In genomic region chr5:19501005-19501404, GRCm38 (mm10) we compare ENCODE assay signal across 25 mouse cellular contexts.
DNase-seq lines count a peak whose midpoint lies in the region; ATAC-seq and TF ChIP-seq lines count a peak whose summit lies in the region.
"Had no signal": no experiment of that assay in that cellular context is flagged by ENCODE, and none has a peak within 500 bp of the region (broad histone marks: within the 10 kb centered on the region; RNA-seq: fewer than 3 reads in every experiment).

No protein-coding gene starts in this region.

- TF ChIP-seq POLR2A in brain, embryonic 14.5 days (IDR thresholded peaks at IDR 0.05; ENCODE audit: borderline replicate concordance, extremely low read depth, insufficient read depth, insufficient read length, poor library complexity, severe bottlenecking), result no peak

- H3K4me3 ChIP-seq in layer of hippocampus, adult 2 months, result no peak overlapping the region
- H3K4me3 ChIP-seq in hindbrain, embryonic 13.5 days, result no peak overlapping the region
- H3K4me3 ChIP-seq: forebrain, embryonic 10.5 days; heart, embryonic 13.5 days; kidney, embryonic 15.5 days; megakaryocyte, embryonic 14.5 days; midbrain, embryonic 13.5 days had no signal

- no peak for TF ChIP-seq CTCF in layer of hippocampus, adult 2 months (conservative IDR thresholded peaks at IDR 0.05)
- no peak for TF ChIP-seq CTCF in brain, embryonic 14.5 days (IDR thresholded peaks at IDR 0.05; ENCODE audit: borderline replicate concordance, extremely low read depth, insufficient read depth, insufficient read length)

- H3K4me1 ChIP-seq in hindbrain, embryonic 13.5 days (replicated peaks), result no peaks in the 10 kb centered on the region
- H3K4me1 ChIP-seq: forebrain, embryonic 10.5 days; heart, embryonic 13.5 days; kidney, embryonic 15.5 days; megakaryocyte, embryonic 14.5 days; midbrain, embryonic 13.5 days had no signal

- H3K4me2 ChIP-seq in hindbrain, embryonic 13.5 days, result no peak overlapping the region
- H3K4me2 ChIP-seq: heart, embryonic 13.5 days; kidney, embryonic 15.5 days; midbrain, embryonic 13.5 days had no signal

- no peak overlapping the region for H3K27ac ChIP-seq in layer of hippocampus, adult 2 months
- no peak overlapping the region for H3K27ac ChIP-seq in hindbrain, embryonic 13.5 days
- H3K27ac ChIP-seq: forebrain, embryonic 10.5 days; heart, embryonic 13.5 days; kidney, embryonic 15.5 days; midbrain, embryonic 13.5 days had no signal

- H3K9ac ChIP-seq in hindbrain, embryonic 13.5 days, result no peak overlapping the region
- H3K9ac ChIP-seq: heart, embryonic 13.5 days; kidney, embryonic 15.5 days; midbrain, embryonic 13.5 days had no signal

- H3K27me3 ChIP-seq in hindbrain, embryonic 13.5 days, result no peaks in the 10 kb centered on the region
- H3K27me3 ChIP-seq: CH12.LX; heart, embryonic 13.5 days; kidney, embryonic 15.5 days; megakaryocyte, embryonic 14.5 days; midbrain, embryonic 13.5 days; Patski had no signal

- H3K9me3 ChIP-seq in hindbrain, embryonic 13.5 days, result no peaks in the 10 kb centered on the region
- H3K9me3 ChIP-seq: forebrain, embryonic 10.5 days; G1E; heart, embryonic 13.5 days; kidney, embryonic 15.5 days; midbrain, embryonic 13.5 days had no signal

- H3K36me3 ChIP-seq in hindbrain, embryonic 13.5 days, result no peaks in the 10 kb centered on the region
- H3K36me3 ChIP-seq: forebrain, embryonic 10.5 days; G1E; heart, embryonic 13.5 days; kidney, embryonic 15.5 days; midbrain, embryonic 13.5 days had no signal

- ATAC-seq in hindbrain, embryonic 13.5 days (ENCODE audit: low FRiP score), result no peak
- ATAC-seq: intestine, postnatal 0 days; midbrain, embryonic 13.5 days; Patski had no signal

- 82% methylated on average over 3 of the region's 3 CpGs for WGBS in hindbrain, embryonic 13.5 days

- peak; percentile 40 to 46 for DNase-seq in cerebellum, postnatal 10 days
- no peak for DNase-seq in cerebellum, adult 11 months
- peak; percentile 7 to 36 for DNase-seq in layer of hippocampus, adult 2 months (ENCODE audit: low spot score in 2 of 2)
- DNase-seq in layer of hippocampus, adult 11-12 months (ENCODE audit: low spot score), result no peak
- DNase-seq in 3T3-L1 (ENCODE audit: low read depth, low spot score), result peak; percentile 5
- DNase-seq in brain, embryonic 14.5 days (ENCODE audit: low read depth), result peak; percentile 20
- DNase-seq: adrenal gland, adult 2 months; B cell, adult 2 months; gastrocnemius, postnatal 14 days; heart, adult 11 months; heart, postnatal 14 days; kidney, postnatal 36 days; lung, adult 18-20 months; right cerebral cortex, postnatal 4 days; thymus, postnatal 25 days had no signal

Comparison
In these comparisons a context has a peak if more than half of its experiments do, and no peak if none do; other contexts are left out.
1. DNase-seq: peak in cerebellum, postnatal 10 days (2 of 2), layer of hippocampus, adult 2 months (2 of 2), 3T3-L1 (single experiment) and brain, embryonic 14.5 days (single experiment); none in cerebellum, adult 11 months (single experiment) and layer of hippocampus, adult 11-12 months (single experiment).